Mouse (Mus musculus) hindbrain, embryonic 16.5 days (tissue): Measurements from ENCODE around the gene Ssbp3. TPM values are rescaled to one million over a fixed set of nuclear protein-coding genes. Genes with fewer than 3 reads are reported as not detected.

Experiments used
- ATAC-seq: fragments of 200-750 bp; cut with Nextera tagmentation; 2 replicates; pipeline ENCODE4 v1.8.0; 2017; ENCODE audit warnings: moderate TSS enrichment, moderate library complexity
- H3K27ac ChIP-seq: fragments of 300-500 bp; sonication (generic); 2 replicates; pipeline ENCODE4 v1.5.1; 2014; ENCODE audit warnings: low read depth, mild to moderate bottlenecking, control low read depth, low read length, moderate library complexity
- H3K27me3 ChIP-seq: fragments of 300-500 bp; sonication (generic); replicated peaks from 2 replicates; pipeline ENCODE4 v1.6.1; 2014; ENCODE audit warnings: low read length; ENCODE audit not compliant: control insufficient read depth, insufficient read depth
- H3K36me3 ChIP-seq: fragments of 300-500 bp; sonication (generic); 2 replicates; pipeline ENCODE4 v1.6.1; 2014; ENCODE audit warnings: mild to moderate bottlenecking, low read length, moderate library complexity, mixed read lengths; ENCODE audit not compliant: control insufficient read depth, insufficient read depth
- H3K4me1 ChIP-seq: fragments of 300-500 bp; sonication (generic); 2 replicates; pipeline ENCODE4 v1.6.1; 2014; ENCODE audit warnings: low read depth, low read length; ENCODE audit not compliant: control insufficient read depth, insufficient read depth
- H3K4me2 ChIP-seq: fragments of 300-500 bp; sonication (generic); 2 replicates; pipeline ENCODE4 v1.6.1; 2014; ENCODE audit warnings: mild to moderate bottlenecking, low read length, control low read depth, moderate library complexity
- H3K4me3 ChIP-seq: fragments of 300-500 bp; sonication (generic); 2 replicates; pipeline ENCODE4 v1.5.1; 2014; ENCODE audit warnings: mild to moderate bottlenecking, low read length, control low read depth, moderate library complexity
- H3K9ac ChIP-seq: fragments of 300-500 bp; sonication (generic); 2 replicates; pipeline ENCODE4 v1.6.1; 2014; ENCODE audit warnings: low read depth, mild to moderate bottlenecking, control low read depth, low read length, moderate library complexity
- H3K9me3 ChIP-seq: fragments of 300-500 bp; sonication (generic); 2 replicates; pipeline ENCODE4 v1.6.1; 2014; ENCODE audit warnings: mild to moderate bottlenecking, low read length, moderate library complexity; ENCODE audit not compliant: control insufficient read depth
- WGBS: fragments of 180-500 bp; shearing (Covaris S2); extraction: QIAGEN DNeasy Blood & Tissue Kit; methylation state at CpG from one replicate; pipeline ENCODE4 v1.1.7; 2014; 5-methylcytosine and 5-hydroxymethylcytosine counted together
- polyA plus RNA-seq: library from polyadenylated mRNA; unstranded; fragments of >200 nt; fragmentation: Nextera tagmentation; extraction: Ambion mirVana; gene quantifications from 2 replicates; pipeline ENCODE4 v1.2.1, GENCODE M21; 2015

The Ssbp3 gene
- polyA plus RNA-seq, 1 experiment from 2014 or later, result 82.9 TPM

- H3K4me1 ChIP-seq, result peaks cover 26% of the 10 kb centered on the region
- no peak overlapping the region for H3K4me2 ChIP-seq
- H3K27ac ChIP-seq, result no peak overlapping the region
- H3K27me3 ChIP-seq, result no peaks in the 10 kb centered on the region
- ATAC-seq, result no peak
- no peaks in the 10 kb centered on the region for H3K9me3 ChIP-seq
- 88% methylated on average over 10 of the region's 10 CpGs for WGBS
- no peak overlapping the region for H3K4me3 ChIP-seq
- H3K9ac ChIP-seq, result no peak overlapping the region
- peaks cover 3% of the 10 kb centered on the region; the same call in 1 of the 2 replicates for H3K36me3 ChIP-seq
These were observed 14.4 kb downstream of the Ssbp3 start for GRCm38 (mm10) chr4:106924888-106925287.

DNA sequence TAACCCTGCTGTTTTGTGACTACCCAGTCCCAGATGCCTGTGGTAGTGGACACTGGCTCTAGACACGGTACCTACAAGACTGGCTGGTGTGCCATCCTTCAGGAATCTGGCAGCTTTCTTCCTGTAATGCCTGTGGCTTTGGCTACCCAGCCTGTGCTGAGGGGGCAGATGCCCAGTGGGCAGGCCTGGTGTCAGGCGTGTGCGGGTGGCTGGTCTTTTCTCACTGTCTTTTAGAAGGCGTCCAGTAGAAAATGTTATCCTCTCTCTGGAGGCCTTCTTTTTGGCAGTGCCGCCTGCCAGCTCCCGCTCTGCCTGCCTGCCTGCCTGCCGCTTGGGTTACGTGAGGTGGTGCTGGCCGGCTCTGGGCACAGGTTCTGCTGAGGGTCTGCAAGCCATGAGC, 15.9 kb downstream of the Ssbp3 start:
- Histone ChIP-seq H3K4me3 (no peak overlapping the region), H3K4me1 (peaks cover 20% of the 10 kb centered on the region), H3K9ac (no peak overlapping the region), H3K36me3 (peaks cover 3% of the 10 kb centered on the region; the same call in 1 of the 2 replicates), H3K27me3 (no peaks in the 10 kb centered on the region), H3K9me3 (no peaks in the 10 kb centered on the region), H3K4me2 (no peak overlapping the region), H3K27ac (peak overlapping the region; percentile 20; the same call in 1 of the 2 replicates)
- WGBS, result 71% methylated on average over 9 of the region's 9 CpGs
- ATAC-seq, result no peak

DNA sequence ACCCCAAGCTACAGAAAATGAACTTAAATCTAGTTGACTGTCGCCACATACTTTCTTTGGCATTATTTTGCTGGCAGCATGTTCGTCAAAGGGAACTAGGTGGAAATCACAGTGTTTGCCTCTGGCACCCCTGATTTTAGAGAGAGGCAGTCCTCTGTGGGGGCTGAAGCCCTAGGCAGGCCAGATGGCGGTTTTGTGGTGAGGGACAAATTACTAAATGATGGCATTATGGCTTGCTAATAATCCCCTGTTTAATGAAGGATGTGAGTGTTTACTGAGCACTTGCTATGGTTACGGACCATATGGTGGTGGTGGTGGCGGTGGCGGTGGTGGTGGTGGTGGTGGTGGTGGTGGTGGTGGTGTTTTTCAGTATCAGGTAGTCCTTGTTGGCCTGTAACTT, 16.5 kb downstream of the Ssbp3 start:
- Histone ChIP-seq H3K9me3 (no peaks in the 10 kb centered on the region), H3K27ac (no peak overlapping the region; the same call in 1 of the 2 replicates), H3K27me3 (no peaks in the 10 kb centered on the region), H3K4me2 (no peak overlapping the region), H3K36me3 (peaks cover 3% of the 10 kb centered on the region; the same call in 1 of the 2 replicates), H3K4me3 (no peak overlapping the region), H3K9ac (no peak overlapping the region), H3K4me1 (peaks cover 16% of the 10 kb centered on the region)
- 74% methylated on average over 6 of the region's 6 CpGs for WGBS
- ATAC-seq, result no peak

- Histone ChIP-seq H3K4me1 (peaks cover 16% of the 10 kb centered on the region), H3K9me3 (no peaks in the 10 kb centered on the region), H3K27ac (no peak overlapping the region), H3K4me2 (no peak overlapping the region), H3K4me3 (no peak overlapping the region), H3K27me3 (no peaks in the 10 kb centered on the region), H3K9ac (no peak overlapping the region), H3K36me3 (peaks cover 3% of the 10 kb centered on the region; the same call in 1 of the 2 replicates)
- 65% methylated on average over 7 of the region's 7 CpGs for WGBS
- no peak; the same call in 1 of the 2 replicates for ATAC-seq
These were observed 18.5 kb downstream of the Ssbp3 start for GRCm38 (mm10) chr4:106928961-106929360.

DNA sequence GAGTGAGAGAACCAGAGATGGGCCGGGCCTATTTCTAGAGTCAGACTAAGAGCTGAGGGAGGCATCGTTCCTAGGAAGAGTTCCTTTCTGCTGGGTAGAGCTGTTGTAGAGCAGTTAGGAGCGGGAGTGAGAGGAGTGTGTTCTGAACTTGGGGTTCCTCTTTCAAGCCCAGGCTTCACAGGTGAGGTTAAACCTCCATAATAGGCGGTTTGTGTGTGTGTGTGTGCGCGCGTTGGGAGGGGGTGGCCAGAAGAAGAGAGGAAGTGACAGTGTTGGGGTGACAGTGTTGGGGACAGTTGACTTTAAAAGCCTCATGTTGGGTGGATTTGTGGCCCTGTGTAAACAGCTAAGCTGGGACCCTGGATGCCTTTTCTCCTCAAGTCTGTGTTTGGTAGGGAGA, 22.1 kb downstream of the Ssbp3 start:
- H3K9me3 ChIP-seq, result no peaks in the 10 kb centered on the region
- no peak for ATAC-seq
- H3K27me3 ChIP-seq, result no peaks in the 10 kb centered on the region
- H3K9ac ChIP-seq, result no peak overlapping the region
- 0 out of 2 replicates have a peak, but pooled peaks cover 2% of the 10 kb centered on the region for H3K36me3 ChIP-seq
- 93% methylated on average over 7 of the region's 7 CpGs for WGBS
- H3K4me2 ChIP-seq, result no peak overlapping the region
- H3K4me3 ChIP-seq, result no peak overlapping the region
- H3K4me1 ChIP-seq, result peaks cover 38% of the 10 kb centered on the region
- no peak overlapping the region for H3K27ac ChIP-seq

GRCm38 (mm10) chr4:106933813-106934482, 23.4 kb downstream of the Ssbp3 start:
- 0 out of 2 replicates have a peak, but pooled peaks cover 2% of the 10 kb centered on the region for H3K36me3 ChIP-seq
- H3K27ac ChIP-seq, result no peak overlapping the region
- H3K27me3 ChIP-seq, result no peaks in the 10 kb centered on the region
- H3K4me1 ChIP-seq, result peaks cover 49% of the 10 kb centered on the region
- no peak for ATAC-seq
- no peak overlapping the region for H3K4me3 ChIP-seq
- no peak overlapping the region for H3K4me2 ChIP-seq
- H3K9ac ChIP-seq, result no peak overlapping the region
- 78% methylated on average over 9 of the region's 9 CpGs for WGBS
- no peaks in the 10 kb centered on the region for H3K9me3 ChIP-seq

DNA sequence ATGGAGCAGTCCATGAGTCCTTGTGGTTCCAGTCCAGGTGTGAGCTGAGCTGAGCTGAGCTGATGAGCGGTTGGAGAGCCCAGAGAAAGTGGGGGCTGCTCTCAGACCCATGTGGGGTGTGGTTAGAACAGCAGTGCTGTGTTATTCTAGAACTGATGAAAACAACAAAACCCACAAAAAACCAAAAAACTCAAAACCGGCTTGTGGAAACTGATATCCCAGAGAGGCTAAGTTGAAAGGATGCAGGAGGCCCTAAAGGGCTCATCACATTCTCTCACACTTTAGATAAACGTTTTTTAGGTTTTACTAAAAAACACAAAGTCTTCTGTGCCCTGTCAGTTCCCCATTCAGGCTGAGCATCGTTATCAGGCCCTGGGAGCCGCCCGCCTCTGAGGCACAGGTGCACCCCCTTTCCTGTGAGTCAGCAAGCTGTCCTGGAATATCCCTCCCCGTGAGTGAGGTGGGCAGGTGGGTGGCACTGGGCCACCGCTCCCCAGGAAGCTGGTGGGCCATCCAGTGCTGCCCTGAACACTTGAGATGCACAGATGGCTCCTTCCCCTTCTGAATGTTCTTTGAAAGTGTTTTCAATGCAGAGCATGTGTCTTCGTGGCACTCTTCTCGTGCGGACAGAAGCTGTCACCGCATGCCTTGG, 24.6 kb downstream of the Ssbp3 start:
- Histone ChIP-seq H3K4me2 (no peak overlapping the region), H3K36me3 (0 out of 2 replicates have a peak, but pooled peaks cover 2% of the 10 kb centered on the region), H3K4me3 (no peak overlapping the region), H3K9me3 (no peaks in the 10 kb centered on the region), H3K27me3 (no peaks in the 10 kb centered on the region), H3K4me1 (peaks cover 55% of the 10 kb centered on the region), H3K9ac (peak overlapping the region; percentile 25; the same call in 1 of the 2 replicates), H3K27ac (peak overlapping the region; percentile 51; the same call in 1 of the 2 replicates)
- 36% methylated on average over 12 of the region's 12 CpGs for WGBS
- 0 out of 2 replicates have a peak, but pooled peaks have one; percentile 1 for ATAC-seq

GRCm38 (mm10) chr4:106935583-106935935, 25.1 kb downstream of the Ssbp3 start:
- H3K9ac ChIP-seq, result peak overlapping the region; percentile 25; the same call in 1 of the 2 replicates
- peak; percentile 24; the same call in 1 of the 2 replicates for ATAC-seq
- H3K36me3 ChIP-seq, result 0 out of 2 replicates have a peak, but pooled peaks cover 2% of the 10 kb centered on the region
- no peak overlapping the region for H3K4me3 ChIP-seq
- H3K4me2 ChIP-seq, result no peak overlapping the region
- peaks cover 57% of the 10 kb centered on the region for H3K4me1 ChIP-seq
- no peaks in the 10 kb centered on the region for H3K9me3 ChIP-seq
- 11% methylated on average over 1 of the region's 2 CpGs for WGBS
- H3K27me3 ChIP-seq, result no peaks in the 10 kb centered on the region
- peak overlapping the region; percentile 51; the same call in 1 of the 2 replicates for H3K27ac ChIP-seq

DNA sequence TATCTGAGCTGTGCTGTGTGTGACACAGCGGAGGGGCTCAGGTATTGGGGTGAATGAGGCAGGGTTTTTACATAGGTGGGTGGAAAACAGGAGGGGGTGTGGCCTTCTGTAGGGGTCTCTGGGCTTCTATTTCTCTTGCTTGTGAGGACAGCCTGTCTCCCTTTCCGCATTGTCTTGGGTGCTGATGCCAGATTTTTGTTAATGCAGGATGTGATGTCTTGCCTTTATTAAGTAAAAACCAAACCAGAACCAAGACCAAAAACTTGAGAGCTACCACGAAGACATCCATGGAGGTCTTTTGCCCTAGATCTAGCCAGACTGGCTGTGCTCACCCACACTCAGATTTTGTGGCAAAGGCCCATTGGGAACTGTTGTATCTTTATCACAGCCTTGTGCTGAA, 25.5 kb downstream of the Ssbp3 start:
- Histone ChIP-seq H3K36me3 (0 out of 2 replicates have a peak, but pooled peaks cover 2% of the 10 kb centered on the region), H3K27ac (peak overlapping the region; percentile 51; the same call in 1 of the 2 replicates), H3K4me1 (peaks cover 61% of the 10 kb centered on the region), H3K4me2 (no peak overlapping the region), H3K4me3 (no peak overlapping the region), H3K9me3 (no peaks in the 10 kb centered on the region), H3K9ac (peak overlapping the region; percentile 33; the same call in 1 of the 2 replicates), H3K27me3 (no peaks in the 10 kb centered on the region)
- 48% methylated on average over 3 of the region's 3 CpGs for WGBS
- no peak for ATAC-seq
